Mouse (Mus musculus) midbrain, postnatal 0 days (tissue): ENCODE measurements at regions not wholly inside any gene's neighbourhood (a gene's known extent, or its start where the extent isn't known, plus 50 kb on each side); places are given as distances from the start of the nearest gene placed in this dataset.

Source experiments
- ATAC-seq: fragments of 200-750 bp; cut with Nextera tagmentation; 2 replicates; pipeline ENCODE4 v1.8.0; 2017; ENCODE audit warnings: moderate number of reproducible peaks, mild to moderate bottlenecking, moderate TSS enrichment, moderate library complexity; ENCODE audit not compliant: low FRiP score
- DNase-seq: peaks from one replicate; pipeline ENCODE4 v3.0.0-alpha.2; 2015; ENCODE audit warnings: low spot score
- H3K27ac ChIP-seq: fragments of 300-500 bp; sonication (generic); 2 replicates; pipeline ENCODE4 v1.5.1; 2014; ENCODE audit warnings: low read depth, mild to moderate bottlenecking, low read length, mixed read lengths
- H3K27me3 ChIP-seq: fragments of 300-500 bp; sonication (generic); 2 replicates; pipeline ENCODE4 v1.6.1; 2014; ENCODE audit warnings: low read length, control low read depth, mixed read lengths; ENCODE audit not compliant: insufficient read depth
- H3K36me3 ChIP-seq: fragments of 300-500 bp; sonication (generic); 2 replicates; pipeline ENCODE4 v1.6.1; 2014; ENCODE audit warnings: low read length, control low read depth, mixed read lengths; ENCODE audit not compliant: insufficient read depth
- H3K4me1 ChIP-seq: fragments of 300-500 bp; sonication (generic); 2 replicates; pipeline ENCODE4 v1.6.1; 2014; ENCODE audit warnings: mild to moderate bottlenecking, control low read depth, antibody characterized with exemption, low read length, mixed read lengths; ENCODE audit not compliant: insufficient read depth
- H3K4me2 ChIP-seq: fragments of 300-500 bp; sonication (generic); 2 replicates; pipeline ENCODE4 v1.6.1; 2014; ENCODE audit warnings: low read depth, mild to moderate bottlenecking, low read length, mixed read lengths; ENCODE audit not compliant: poor library complexity, severe bottlenecking
- H3K4me3 ChIP-seq: fragments of 300-500 bp; sonication (generic); 2 replicates; pipeline ENCODE4 v1.5.1; 2014; ENCODE audit warnings: low read depth, mild to moderate bottlenecking, low read length, moderate library complexity
- H3K9ac ChIP-seq: fragments of 300-500 bp; sonication (generic); replicated peaks from 2 replicates; pipeline ENCODE4 v1.6.1; 2014; ENCODE audit warnings: mild to moderate bottlenecking, low read length, moderate library complexity, mixed read lengths; ENCODE audit not compliant: poor library complexity, severe bottlenecking
- H3K9me3 ChIP-seq: fragments of 300-500 bp; sonication (generic); 2 replicates; pipeline ENCODE4 v1.6.1; 2016; ENCODE audit warnings: low read length, control low read depth
- CTCF ChIP-seq: IDR thresholded peaks from 2 replicates; pipeline ENCODE4 v1.5.1; 2016; ENCODE audit warnings: antibody characterized with exemption, mild to moderate bottlenecking
- WGBS: fragments of 180-500 bp; shearing (Covaris S2); extraction: QIAGEN DNeasy Blood & Tissue Kit; methylation state at CpG from one replicate; pipeline ENCODE4 v1.1.7; 2014; 5-methylcytosine and 5-hydroxymethylcytosine counted together

- Histone ChIP-seq H3K4me1 (no peaks in the 10 kb centered on the region), H3K9me3 (0 out of 2 replicates have a peak, but pooled peaks cover 3% of the 10 kb centered on the region), H3K4me2 (no peak overlapping the region), H3K36me3 (no peaks in the 10 kb centered on the region), H3K9ac (no peak overlapping the region), H3K27me3 (no peaks in the 10 kb centered on the region), H3K4me3 (no peak overlapping the region), H3K27ac (no peak overlapping the region)
- ATAC-seq: no peak
- TF ChIP-seq CTCF: no peak
- DNase-seq: peak; percentile 40
- 77% methylated on average over 2 of the region's 2 CpGs for WGBS
Observed at GRCm38 (mm10) chr3:77198265-77198664, 1124.2 kb downstream of the Fstl5 start.

- ATAC-seq: no peak
- no peaks in the 10 kb centered on the region for H3K9me3 ChIP-seq
- no peaks in the 10 kb centered on the region for H3K27me3 ChIP-seq
- 55% methylated on average over 1 of the region's 1 CpGs for WGBS
- no peaks in the 10 kb centered on the region for H3K4me1 ChIP-seq
- H3K4me2 ChIP-seq: no peak overlapping the region
- H3K27ac ChIP-seq: no peak overlapping the region
- no peak for DNase-seq
- no peaks in the 10 kb centered on the region for H3K36me3 ChIP-seq
- no peak overlapping the region for H3K4me3 ChIP-seq
- H3K9ac ChIP-seq: no peak overlapping the region
- TF ChIP-seq CTCF: no peak
Observed at GRCm38 (mm10) chr3:77226007-77226406, 1151.9 kb downstream of the Fstl5 start.
